Mouse (Mus musculus): ENCODE measurements around the gene Ralgapa2.

Ralgapa2 gene

DNA sequence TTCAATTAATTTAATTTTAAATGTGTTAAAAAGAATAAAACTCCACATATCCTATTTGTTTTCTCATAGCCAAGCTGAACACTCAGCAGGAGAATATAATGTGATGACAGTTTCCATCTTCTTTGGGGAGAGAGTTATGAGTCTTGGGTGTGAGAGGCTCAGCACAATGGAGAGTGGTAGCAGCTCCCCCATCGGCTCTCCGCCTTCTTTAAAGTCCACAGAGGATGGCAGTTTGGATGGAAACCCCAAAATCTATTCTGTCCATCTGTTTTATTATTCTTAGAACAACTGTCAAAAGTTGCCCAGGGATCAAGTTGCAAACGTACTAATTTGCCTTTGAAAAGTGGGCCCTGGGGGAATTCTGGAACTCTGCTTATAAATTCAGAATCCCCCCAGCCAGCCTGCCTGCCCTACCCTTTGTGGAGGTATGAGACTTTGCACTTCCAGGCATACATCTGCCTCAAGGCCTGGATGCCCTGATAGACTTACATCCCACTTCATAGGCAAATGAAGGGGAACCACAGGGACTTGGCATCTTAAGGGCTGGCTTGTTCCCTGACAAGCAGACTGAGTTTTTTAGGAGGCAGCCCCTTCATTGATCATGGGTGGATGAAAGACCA, 212.2 kb downstream of the Ralgapa2 start:
- DNase-seq = no peak

- DNase-seq = no peak
These were observed 218.6 kb downstream of the Ralgapa2 start for GRCm38 (mm10) chr2:146293538-146293937.

GRCm38 (mm10) chr2:146290871-146291637, 221.1 kb downstream of the Ralgapa2 start:
- no peak for DNase-seq

DNA sequence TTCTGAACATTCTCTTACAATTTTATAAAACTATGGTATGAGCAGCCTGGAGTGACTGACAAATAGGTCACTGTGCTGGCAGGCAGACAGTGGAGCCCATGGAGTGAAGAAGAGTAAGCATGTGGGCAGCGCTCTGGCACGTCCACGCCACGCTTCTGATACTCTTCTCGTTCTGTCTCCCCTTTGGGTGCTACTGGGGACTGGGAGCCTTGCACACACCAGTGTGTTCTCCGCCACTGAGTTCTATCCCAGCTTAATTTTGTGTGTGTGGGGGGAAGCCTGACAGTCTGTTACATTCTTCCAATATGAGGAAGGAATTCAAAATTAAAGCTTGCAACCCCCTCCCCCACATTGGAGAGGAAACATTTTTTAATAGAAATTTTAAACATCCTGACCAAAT, 221.8 kb downstream of the Ralgapa2 start:
- no peak for DNase-seq

- no peak for DNase-seq
These were observed 222.8 kb downstream of the Ralgapa2 start for GRCm38 (mm10) chr2:146289394-146289793.

GRCm38 (mm10) chr2:146288326-146288725, 223.8 kb downstream of the Ralgapa2 start:
- no peak for DNase-seq

DNA sequence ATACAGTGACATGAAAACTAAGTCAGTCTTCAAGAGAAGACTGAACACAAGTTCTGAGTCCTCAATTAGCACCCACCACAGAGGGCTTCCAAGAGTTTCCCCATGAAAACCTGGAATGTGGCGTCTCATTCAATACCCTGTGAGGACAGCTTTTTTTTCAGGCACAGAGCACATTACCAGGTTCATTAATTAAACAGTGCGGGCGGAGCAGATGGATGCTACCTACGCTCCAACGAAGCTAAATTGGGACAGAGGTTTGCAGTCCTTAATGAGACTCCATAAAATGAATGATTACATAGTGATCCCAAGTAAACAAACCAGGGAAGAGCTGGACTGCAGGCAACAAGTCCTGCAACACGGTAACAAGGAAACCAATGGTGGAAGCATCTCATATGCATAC, 224.6 kb downstream of the Ralgapa2 start:
- DNase-seq = no peak

DNA sequence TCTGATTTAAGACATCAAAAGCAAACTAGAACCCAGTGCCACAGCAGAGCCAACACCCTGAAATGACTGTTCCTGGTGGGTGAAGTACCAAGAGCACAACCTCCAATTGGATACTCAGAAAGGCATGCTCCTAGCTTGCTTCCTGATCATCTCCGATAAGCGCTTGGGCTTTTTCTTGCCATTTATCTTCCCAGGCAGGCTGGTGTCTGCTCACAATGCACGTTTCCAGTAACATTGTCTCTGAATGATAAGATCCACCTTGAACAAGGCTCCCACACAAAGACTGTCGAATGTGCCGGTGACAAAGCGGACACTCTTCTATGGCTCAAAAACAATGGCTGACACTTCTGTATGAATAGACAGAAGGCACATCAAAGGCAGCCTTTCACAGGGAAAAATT, 230.8 kb downstream of the Ralgapa2 start:
- no peak for DNase-seq

DNA sequence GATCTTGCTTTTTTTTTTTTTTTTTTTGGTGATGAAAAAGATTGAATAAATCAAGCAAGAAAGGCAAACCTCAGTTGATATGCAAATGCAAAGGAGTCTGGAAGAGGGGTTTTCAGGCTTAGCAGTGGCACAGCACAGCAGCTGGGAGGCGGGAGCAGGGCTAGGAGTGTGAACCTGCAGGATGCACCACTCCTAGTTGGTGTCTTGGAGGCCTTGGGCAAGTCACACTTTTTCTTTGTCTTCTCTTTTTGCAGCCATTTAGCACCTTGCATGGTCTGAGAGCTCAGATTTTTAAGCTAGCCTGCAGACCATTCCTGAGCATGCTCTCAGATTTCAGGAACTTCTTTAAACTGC, 231.2 kb downstream of the Ralgapa2 start:
- DNase-seq = no peak

DNA sequence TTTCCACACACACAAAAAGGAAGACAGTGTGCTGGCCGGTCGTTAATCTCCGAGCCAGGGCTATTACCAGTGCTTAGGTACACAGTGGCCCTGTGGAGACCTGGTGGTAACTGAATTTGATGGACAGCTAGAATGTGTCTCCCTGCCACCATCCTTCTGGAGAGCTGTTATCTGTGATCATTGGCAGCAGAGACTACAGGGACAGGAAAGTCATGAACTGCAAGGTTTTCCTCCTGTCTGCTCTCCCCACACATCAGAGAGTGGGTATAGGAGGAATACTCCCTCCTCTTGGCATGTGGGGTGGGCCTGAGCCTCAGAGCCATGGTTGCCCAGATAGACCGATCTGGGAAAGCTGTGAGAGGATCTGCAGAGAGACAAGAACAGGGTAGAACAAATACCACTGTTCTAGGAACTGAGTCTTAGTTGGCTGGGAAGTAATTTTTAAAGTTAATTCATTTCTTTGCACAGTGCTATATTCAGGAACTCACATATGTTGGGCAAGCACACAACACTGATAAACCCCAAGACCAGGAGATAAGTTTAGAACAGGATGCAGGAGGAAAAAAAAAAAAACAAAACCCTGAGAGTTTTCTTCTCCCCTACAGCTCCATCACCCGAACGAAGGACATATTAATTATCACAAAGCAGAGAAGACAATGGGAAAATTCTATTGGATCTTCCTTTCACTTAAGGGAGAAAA, 231.8 kb downstream of the Ralgapa2 start:
- DNase-seq = no peak

DNA sequence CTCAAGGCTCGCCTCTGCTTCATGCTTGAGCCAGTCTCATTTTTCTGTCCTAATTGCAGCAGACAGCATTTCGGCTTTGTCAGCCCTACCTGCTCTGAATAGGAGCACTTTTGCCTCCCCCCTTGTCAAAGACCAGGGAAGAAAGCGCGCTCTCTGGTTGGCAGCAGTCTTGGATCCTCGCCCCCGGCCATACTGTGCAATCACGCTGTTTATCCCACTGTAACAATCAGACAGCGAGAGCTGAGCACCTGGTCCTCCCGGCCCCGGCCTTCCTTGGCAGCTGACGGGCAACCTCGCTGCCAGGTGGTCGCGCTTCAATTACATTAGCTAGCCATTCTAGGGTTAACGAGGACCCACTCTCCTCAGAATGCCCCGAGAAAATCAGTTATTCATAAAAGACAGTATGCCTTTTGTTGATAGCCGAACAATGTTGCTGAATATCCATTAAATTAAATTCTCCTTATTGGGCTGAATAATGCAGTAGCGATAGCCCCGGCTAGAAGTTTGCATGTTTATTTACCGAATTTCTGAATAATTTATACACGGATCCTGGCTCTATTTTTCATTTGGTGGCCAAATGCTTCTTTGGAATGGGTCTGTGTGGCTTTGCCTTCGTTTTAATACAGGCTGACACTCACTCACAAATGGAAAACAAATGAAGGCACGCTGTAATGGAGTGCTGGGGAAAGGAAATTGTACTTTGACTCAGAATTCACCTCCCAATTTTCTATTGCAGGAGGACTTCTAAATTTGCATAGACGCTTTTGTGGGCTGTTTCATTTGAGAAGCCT, 232.5 kb downstream of the Ralgapa2 start:
- no peak for DNase-seq

DNA sequence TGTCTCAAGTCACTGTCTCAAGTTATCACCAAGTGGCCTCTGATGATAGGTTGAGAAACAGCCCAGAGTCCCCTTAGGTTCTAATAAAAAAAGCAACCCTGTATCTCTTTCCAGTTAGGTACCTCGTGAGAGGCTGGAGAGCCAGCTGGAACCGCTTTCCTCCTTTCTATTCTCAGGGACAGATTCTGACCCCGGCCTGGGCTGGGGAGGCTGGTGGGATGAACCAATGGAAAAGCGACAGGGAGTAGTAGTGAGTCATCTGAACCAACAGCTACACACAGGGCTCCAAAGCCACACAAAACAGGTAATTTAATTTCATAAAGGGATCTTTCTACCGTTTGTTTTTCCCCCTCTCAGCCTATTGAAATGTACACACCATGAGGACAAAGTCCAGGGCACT, 233.8 kb downstream of the Ralgapa2 start:
- DNase-seq = no peak

DNA sequence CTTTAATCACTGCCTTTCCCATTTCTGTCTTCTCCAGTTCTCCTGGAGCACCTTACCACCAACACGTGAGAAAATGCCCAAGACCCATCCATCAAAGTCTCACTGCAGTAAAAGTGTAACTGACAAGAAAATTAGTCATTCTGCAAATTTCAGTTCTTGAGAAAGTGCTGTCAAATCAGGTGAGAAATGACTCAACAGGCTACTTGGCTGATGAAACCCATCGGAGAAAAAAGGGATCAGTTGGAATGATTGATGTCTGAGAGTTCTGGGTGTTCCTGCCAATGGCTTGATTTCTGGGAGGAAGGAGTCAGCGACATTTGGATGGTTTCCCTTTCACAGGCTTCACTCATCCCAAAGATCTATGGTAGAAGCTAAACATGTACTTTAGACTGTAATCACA, 245.6 kb downstream of the Ralgapa2 start:
- DNase-seq = no peak

DNA sequence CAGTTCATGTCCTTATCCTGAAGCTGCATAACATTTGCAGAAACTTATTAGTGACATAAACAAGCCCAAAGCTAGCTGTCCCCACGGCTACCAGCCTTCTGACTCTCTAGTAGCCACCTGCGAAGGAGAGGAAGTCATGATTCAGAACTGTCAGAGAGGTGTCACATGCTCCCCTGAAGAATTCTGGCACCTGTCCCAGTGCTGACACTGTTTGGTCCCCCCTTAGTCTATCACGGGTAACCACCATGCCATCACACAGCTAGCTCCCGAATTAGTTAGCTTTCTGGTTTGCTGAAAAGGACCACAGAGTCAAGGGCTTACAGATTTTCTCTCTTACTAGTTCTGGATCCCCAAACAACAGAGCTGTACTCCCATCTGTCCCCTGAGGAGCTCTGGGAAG, 247.1 kb downstream of the Ralgapa2 start:
- DNase-seq = no peak

- no peak for DNase-seq
These were observed 249.2 kb downstream of the Ralgapa2 start for GRCm38 (mm10) chr2:146262966-146263365.

DNA sequence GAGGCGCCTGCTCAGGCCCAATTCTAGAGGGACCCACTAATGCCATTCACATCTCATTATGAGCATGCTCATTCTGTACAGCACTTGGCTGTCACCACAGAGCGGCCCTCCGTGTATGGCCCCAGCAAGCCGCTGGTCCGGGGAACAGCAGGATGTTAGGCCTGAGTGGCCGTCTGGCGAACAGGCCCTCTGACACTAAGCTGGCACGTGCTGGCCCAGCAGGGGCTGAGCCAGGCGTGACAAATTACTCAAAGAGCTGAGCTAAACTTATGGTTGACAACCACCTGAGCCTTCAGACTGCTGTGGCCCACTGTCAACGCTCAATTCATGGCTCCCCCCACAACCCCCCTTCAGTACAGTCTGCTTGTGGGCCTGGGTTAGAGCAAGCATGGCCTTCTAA, 249.9 kb downstream of the Ralgapa2 start:
- no peak for DNase-seq

DNA sequence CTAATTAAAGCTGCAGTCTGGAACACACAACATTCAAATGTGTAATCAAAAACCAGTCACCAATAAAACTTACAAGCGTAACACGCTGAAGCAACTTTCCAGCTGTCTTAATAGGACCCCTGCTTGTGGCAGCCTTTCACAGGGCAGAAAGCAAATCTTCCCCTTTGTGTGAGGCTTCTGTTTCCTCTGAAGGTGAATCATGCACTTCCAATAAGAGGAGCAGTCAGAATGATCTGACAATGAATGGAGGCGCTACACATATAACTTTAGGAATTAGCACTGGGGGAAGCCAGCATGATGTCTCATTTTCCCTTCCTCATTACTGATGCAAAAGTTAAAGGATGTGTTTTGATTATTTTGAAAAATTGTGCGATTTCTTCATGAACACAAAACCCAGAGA, 251.0 kb downstream of the Ralgapa2 start:
- DNase-seq = no peak

DNA sequence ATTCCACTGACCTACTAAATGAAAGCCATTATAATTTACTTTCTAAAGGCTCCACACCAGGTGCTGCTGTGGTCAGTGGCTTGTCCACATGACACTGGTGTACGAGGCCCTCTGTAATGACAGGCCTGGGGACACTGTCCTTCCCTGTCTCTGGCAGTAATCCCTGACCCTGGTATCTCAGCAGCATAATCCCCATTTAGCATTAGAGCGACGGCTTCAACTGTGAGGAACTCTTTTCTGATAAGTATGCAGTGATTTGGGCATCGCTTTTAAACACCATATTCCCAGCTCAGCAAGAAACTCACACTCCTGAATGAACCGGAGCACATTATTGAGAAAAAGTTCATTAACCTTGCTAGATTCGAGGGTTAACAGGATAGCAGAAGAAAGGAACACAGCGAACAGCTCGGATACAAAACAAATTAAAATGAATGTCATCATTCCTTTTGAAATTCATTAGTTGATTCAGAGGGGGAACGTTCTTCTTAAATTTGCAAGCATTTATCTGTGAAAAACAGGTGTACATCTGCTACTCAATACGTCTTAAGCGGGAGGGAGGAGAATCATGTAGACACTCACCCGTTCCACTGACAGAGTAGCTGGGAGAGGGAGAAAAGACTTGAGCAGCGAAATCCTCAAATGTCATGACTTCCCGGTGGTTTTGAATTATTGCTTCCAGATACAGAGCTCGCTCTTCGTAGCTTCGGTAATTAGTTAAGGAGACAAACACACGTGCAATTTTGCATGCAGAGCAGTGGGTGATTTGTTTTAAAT, 252.2 kb downstream of the Ralgapa2 start:
- DNase-seq = no peak

DNA sequence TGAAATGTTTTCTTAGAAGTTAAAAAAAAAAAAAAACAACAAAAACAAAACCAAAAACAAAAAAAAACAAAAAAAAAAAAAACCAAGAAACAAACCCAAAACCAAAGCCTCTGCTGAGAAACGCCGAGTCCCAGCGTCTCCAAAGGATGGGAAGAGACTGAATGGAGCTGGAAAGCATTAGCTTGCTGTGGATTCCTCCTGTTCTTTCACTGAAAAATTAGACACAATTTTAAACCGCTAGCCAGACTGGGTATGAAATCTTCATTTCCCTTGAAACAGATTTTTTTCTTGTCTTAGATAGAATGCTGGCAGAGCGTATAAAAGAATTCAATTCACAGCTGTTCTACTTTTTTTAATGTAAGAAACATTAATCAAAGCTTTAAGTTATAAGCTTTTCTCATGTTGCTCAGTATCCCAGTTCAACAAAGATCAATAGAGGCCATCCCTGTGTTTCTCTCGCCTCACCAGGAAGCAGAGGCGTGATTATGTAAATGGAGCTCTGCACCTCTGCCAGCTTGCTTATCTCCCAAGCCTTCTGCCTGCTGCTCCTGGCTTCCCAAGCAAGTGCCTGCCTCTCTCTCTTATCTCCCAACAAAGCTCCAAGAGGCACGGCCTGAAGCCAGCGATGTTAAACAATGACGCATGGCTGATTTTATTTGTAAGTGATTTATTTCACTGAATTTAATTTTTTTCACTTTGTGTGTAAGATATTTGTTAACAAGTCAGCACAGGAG, 253.2 kb downstream of the Ralgapa2 start:
- DNase-seq = no peak

GRCm38 (mm10) chr2:146257609-146258008, 254.5 kb downstream of the Ralgapa2 start:
- no peak for DNase-seq

DNA sequence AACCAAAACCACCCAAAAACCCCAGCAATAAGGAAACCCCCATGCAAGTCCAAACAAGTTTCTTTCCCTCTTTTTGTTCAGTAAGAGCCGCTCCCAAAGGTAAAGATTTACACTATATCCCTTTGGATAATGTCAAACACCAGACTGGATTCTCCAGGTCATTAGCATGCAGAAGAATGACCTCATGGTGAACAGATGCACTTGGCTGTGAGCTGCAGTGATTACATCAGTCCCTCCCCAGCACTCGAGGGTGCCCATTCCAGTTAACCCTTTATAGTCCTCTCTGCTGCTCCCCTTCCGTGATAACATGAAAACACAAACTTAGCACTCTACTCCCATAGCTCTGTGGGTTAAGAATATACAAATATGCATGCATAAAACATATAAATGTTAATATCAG, 255.1 kb downstream of the Ralgapa2 start:
- DNase-seq = no peak
